Mouse (Mus musculus): ENCODE measurements at regions not wholly inside any gene's neighbourhood (a gene's known extent, or its start where the extent isn't known, plus 50 kb on each side); places are given as distances from the start of the nearest gene placed in this dataset.

- peak; percentile 46 to 82 for DNase-seq (ENCODE audit: extremely low spot score in 1 of 2, low spot score in 1 of 2)
Measured at GRCm38 (mm10) chr13:46350075-46350747, 68.0 kb upstream of the Rbm24 start.

GRCm38 (mm10) chr13:46355306-46355705 is 62.9 kb upstream of the Rbm24 start:
- DNase-seq (ENCODE audit: extremely low spot score in 1 of 2, low spot score in 1 of 2): no peak

GRCm38 (mm10) chr13:46355975-46356374 is 62.3 kb upstream of the Rbm24 start:
- DNase-seq (ENCODE audit: extremely low spot score in 1 of 2, low spot score in 1 of 2): no peak

- DNase-seq (ENCODE audit: extremely low spot score in 1 of 2, low spot score in 1 of 2): no peak
Measured at GRCm38 (mm10) chr13:46357037-46357436, 61.2 kb upstream of the Rbm24 start.

GRCm38 (mm10) chr13:46360495-46361120 is 57.6 kb upstream of the Rbm24 start:
- DNase-seq (ENCODE audit: extremely low spot score in 1 of 2, low spot score in 1 of 2): no peak

GRCm38 (mm10) chr13:46363456-46364201 is 54.6 kb upstream of the Rbm24 start:
- DNase-seq (ENCODE audit: extremely low spot score in 1 of 2, low spot score in 1 of 2): peak; percentile 57 to 63

GRCm38 (mm10) chr13:46364202-46364912 is 53.9 kb upstream of the Rbm24 start:
- no peak for DNase-seq (ENCODE audit: extremely low spot score in 1 of 2, low spot score in 1 of 2)

- DNase-seq (ENCODE audit: extremely low spot score in 1 of 2, low spot score in 1 of 2): no peak
Measured at GRCm38 (mm10) chr13:46365292-46365691, 52.9 kb upstream of the Rbm24 start.
